Mouse (Mus musculus) embryonic facial prominence, embryonic 13.5 days (tissue): ENCODE measurements at regions not wholly inside any gene's neighbourhood (a gene's known extent, or its start where the extent isn't known, plus 50 kb on each side); places are given as distances from the start of the nearest gene placed in this dataset.
"Not testable (repeated sequence)": the region's sequence is repeated elsewhere in the genome, so short reads cannot be mapped to it uniquely, and the experiment has no call there.

ENCODE experiments used
- ATAC-seq: fragments of 200-750 bp; cut with Nextera tagmentation; 2 replicates; pipeline ENCODE4 v1.8.0; 2017; ENCODE audit warnings: low read depth; ENCODE audit not compliant: insufficient number of reproducible peaks, insufficient read depth, low FRiP score, low TSS enrichment
- H3K27ac ChIP-seq: fragments of 300-500 bp; sonication (generic); 2 replicates; pipeline ENCODE4 v1.5.1; 2015; ENCODE audit warnings: moderate library complexity, mild to moderate bottlenecking, inconsistent platforms
- H3K27me3 ChIP-seq: fragments of 300-500 bp; sonication (generic); 2 replicates; pipeline ENCODE4 v1.6.1; 2015; ENCODE audit warnings: mild to moderate bottlenecking, inconsistent platforms
- H3K36me3 ChIP-seq: fragments of 300-500 bp; sonication (generic); 2 replicates; pipeline ENCODE4 v1.6.1; 2015; ENCODE audit warnings: mild to moderate bottlenecking, inconsistent platforms
- H3K4me1 ChIP-seq: fragments of 300-500 bp; sonication (generic); 2 replicates; pipeline ENCODE4 v1.6.1; 2015; ENCODE audit warnings: inconsistent platforms
- H3K4me2 ChIP-seq: fragments of 300-500 bp; sonication (generic); 2 replicates; pipeline ENCODE4 v1.6.1; 2015; ENCODE audit warnings: moderate library complexity, mild to moderate bottlenecking, inconsistent platforms
- H3K4me3 ChIP-seq: fragments of 300-500 bp; sonication (generic); 2 replicates; pipeline ENCODE4 v1.5.1; 2015; ENCODE audit warnings: mild to moderate bottlenecking, inconsistent platforms
- H3K9ac ChIP-seq: fragments of 300-500 bp; sonication (generic); 2 replicates; pipeline ENCODE4 v1.6.1; 2015; ENCODE audit warnings: mild to moderate bottlenecking, inconsistent platforms
- H3K9me3 ChIP-seq: fragments of 300-500 bp; sonication (generic); 2 replicates; pipeline ENCODE4 v1.6.1; 2016; ENCODE audit warnings: inconsistent platforms
- whole genome bisulfite sequencing: fragments of 180-500 bp; shearing (Covaris S2); methylation state at CpG from one replicate; pipeline ENCODE4 v1.1.7; 2015; ENCODE audit warnings: mixed read lengths; 5-methylcytosine and 5-hydroxymethylcytosine counted together

GRCm38 (mm10) chr2:22024438-22024837, 202.9 kb upstream of the Myo3a start:
- Histone ChIP-seq H3K9ac (no peak overlapping the region), H3K4me1 (no peaks in the 10 kb centered on the region), H3K36me3 (no peaks in the 10 kb centered on the region), H3K9me3 (no peaks in the 10 kb centered on the region), H3K4me3 (no peak overlapping the region), H3K4me2 (no peak overlapping the region), H3K27ac (no peak overlapping the region), H3K27me3 (no peaks in the 10 kb centered on the region)
- 64% methylated on average over 2 of the region's 2 CpGs for WGBS
- ATAC-seq, result no peak

GRCm38 (mm10) chr2:22026794-22027193, 200.5 kb upstream of the Myo3a start:
- no peaks in the 10 kb centered on the region for H3K4me1 ChIP-seq
- no peak for ATAC-seq
- no peak overlapping the region for H3K4me3 ChIP-seq
- 83% methylated on average over 1 of the region's 1 CpGs for WGBS
- H3K4me2 ChIP-seq, result no peak overlapping the region
- H3K27ac ChIP-seq, result no peak overlapping the region
- H3K9ac ChIP-seq, result no peak overlapping the region
- H3K27me3 ChIP-seq, result no peaks in the 10 kb centered on the region
- no peaks in the 10 kb centered on the region for H3K9me3 ChIP-seq
- no peaks in the 10 kb centered on the region for H3K36me3 ChIP-seq

GRCm38 (mm10) chr2:22028569-22028968, 198.7 kb upstream of the Myo3a start:
- ATAC-seq, result no peak
- no peaks in the 10 kb centered on the region for H3K27me3 ChIP-seq
- no peak overlapping the region for H3K4me3 ChIP-seq
- no peaks in the 10 kb centered on the region for H3K36me3 ChIP-seq
- no peaks in the 10 kb centered on the region for H3K4me1 ChIP-seq
- WGBS, result 70% methylated on average over 1 of the region's 1 CpGs
- H3K9ac ChIP-seq, result no peak overlapping the region
- H3K9me3 ChIP-seq, result no peaks in the 10 kb centered on the region
- H3K4me2 ChIP-seq, result no peak overlapping the region
- H3K27ac ChIP-seq, result no peak overlapping the region

- WGBS, result 65% methylated on average over 8 of the region's 8 CpGs
These were observed 198.1 kb upstream of the Myo3a start for GRCm38 (mm10) chr2:22029022-22029803.

GRCm38 (mm10) chr2:22029804-22030194, 197.5 kb upstream of the Myo3a start:
- WGBS, result 86% methylated on average over 5 of the region's 5 CpGs
- no peaks in the 10 kb centered on the region for H3K36me3 ChIP-seq
- H3K27ac ChIP-seq, result no peak overlapping the region
- no peaks in the 10 kb centered on the region for H3K27me3 ChIP-seq
- H3K4me2 ChIP-seq, result no peak overlapping the region
- no peaks in the 10 kb centered on the region for H3K4me1 ChIP-seq
- no peaks in the 10 kb centered on the region for H3K9me3 ChIP-seq
- H3K9ac ChIP-seq, result no peak overlapping the region
- H3K4me3 ChIP-seq, result no peak overlapping the region
- no peak for ATAC-seq

More at GRCm38 (mm10) chr2:22029022-22029803, 198.1 kb upstream of the Myo3a start:
- no peak overlapping the region for H3K4me2 ChIP-seq
- no peak for ATAC-seq
- no peaks in the 10 kb centered on the region for H3K4me1 ChIP-seq
- H3K27ac ChIP-seq, result no peak overlapping the region
- no peaks in the 10 kb centered on the region for H3K27me3 ChIP-seq
- no peak overlapping the region for H3K4me3 ChIP-seq
- H3K9ac ChIP-seq, result no peak overlapping the region
- no peaks in the 10 kb centered on the region for H3K36me3 ChIP-seq
- H3K9me3 ChIP-seq, result no peaks in the 10 kb centered on the region

- ATAC-seq, result no peak
- H3K27me3 ChIP-seq, result no peaks in the 10 kb centered on the region
- H3K4me2 ChIP-seq, result no peak overlapping the region
- 69% methylated on average over 2 of the region's 2 CpGs for WGBS
- no peaks in the 10 kb centered on the region for H3K4me1 ChIP-seq
- H3K9ac ChIP-seq, result no peak overlapping the region
- no peaks in the 10 kb centered on the region for H3K9me3 ChIP-seq
- no peak overlapping the region for H3K4me3 ChIP-seq
- H3K36me3 ChIP-seq, result no peaks in the 10 kb centered on the region
- H3K27ac ChIP-seq, result no peak overlapping the region
These were observed 190.5 kb upstream of the Myo3a start for GRCm38 (mm10) chr2:22036841-22037240.

GRCm38 (mm10) chr2:22038780-22039179, 188.5 kb upstream of the Myo3a start:
- WGBS, result 30% methylated on average over 2 of the region's 2 CpGs

GRCm38 (mm10) chr2:22043937-22044336, 183.4 kb upstream of the Myo3a start:
- not testable (repeated sequence) for H3K27ac ChIP-seq, H3K4me3 ChIP-seq, H3K36me3 ChIP-seq, H3K4me1 ChIP-seq, H3K9ac ChIP-seq, H3K4me2 ChIP-seq, H3K9me3 ChIP-seq, H3K27me3 ChIP-seq, ATAC-seq
- 80% methylated on average over 6 of the region's 6 CpGs for whole genome bisulfite sequencing

More at GRCm38 (mm10) chr2:22038780-22039179, 188.5 kb upstream of the Myo3a start:
- no peak for ATAC-seq
- H3K9ac ChIP-seq, result no peak overlapping the region
- H3K9me3 ChIP-seq, result no peaks in the 10 kb centered on the region
- no peaks in the 10 kb centered on the region for H3K4me1 ChIP-seq
- H3K27me3 ChIP-seq, result no peaks in the 10 kb centered on the region
- no peaks in the 10 kb centered on the region for H3K36me3 ChIP-seq
- H3K4me3 ChIP-seq, result no peak overlapping the region
- H3K4me2 ChIP-seq, result no peak overlapping the region
- H3K27ac ChIP-seq, result no peak overlapping the region

- Histone ChIP-seq H3K4me2 (no peak overlapping the region), H3K9me3 (no peaks in the 10 kb centered on the region), H3K36me3 (no peaks in the 10 kb centered on the region), H3K27me3 (no peaks in the 10 kb centered on the region), H3K27ac (no peak overlapping the region), H3K4me1 (no peaks in the 10 kb centered on the region), H3K4me3 (no peak overlapping the region), H3K9ac (no peak overlapping the region)
- ATAC-seq, result no peak
- 65% methylated on average over 2 of the region's 2 CpGs for WGBS
These were observed 182.4 kb upstream of the Myo3a start for GRCm38 (mm10) chr2:22044949-22045348.

GRCm38 (mm10) chr2:22047465-22047864, 179.8 kb upstream of the Myo3a start:
- WGBS, result 72% methylated on average over 3 of the region's 3 CpGs
- H3K27ac ChIP-seq, result no peak overlapping the region
- H3K4me2 ChIP-seq, result no peak overlapping the region
- no peaks in the 10 kb centered on the region for H3K27me3 ChIP-seq
- H3K4me1 ChIP-seq, result no peaks in the 10 kb centered on the region
- H3K36me3 ChIP-seq, result no peaks in the 10 kb centered on the region
- no peaks in the 10 kb centered on the region for H3K9me3 ChIP-seq
- ATAC-seq, result no peak
- no peak overlapping the region for H3K9ac ChIP-seq
- no peak overlapping the region for H3K4me3 ChIP-seq

- H3K27me3 ChIP-seq, result no peaks in the 10 kb centered on the region
- WGBS, result 88% methylated on average over 5 of the region's 5 CpGs
- no peak overlapping the region for H3K9ac ChIP-seq
- no peak overlapping the region for H3K4me2 ChIP-seq
- H3K4me3 ChIP-seq, result no peak overlapping the region
- H3K27ac ChIP-seq, result no peak overlapping the region
- no peaks in the 10 kb centered on the region for H3K36me3 ChIP-seq
- ATAC-seq, result no peak
- H3K4me1 ChIP-seq, result no peaks in the 10 kb centered on the region
- H3K9me3 ChIP-seq, result no peaks in the 10 kb centered on the region
These were observed 160.8 kb upstream of the Myo3a start for GRCm38 (mm10) chr2:22066535-22066934.

GRCm38 (mm10) chr2:22096848-22097247, 130.5 kb upstream of the Myo3a start:
- Histone ChIP-seq H3K27ac (no peak overlapping the region), H3K4me2 (no peak overlapping the region), H3K36me3 (no peaks in the 10 kb centered on the region), H3K9ac (no peak overlapping the region), H3K4me1 (no peaks in the 10 kb centered on the region), H3K4me3 (no peak overlapping the region), H3K9me3 (no peaks in the 10 kb centered on the region), H3K27me3 (no peaks in the 10 kb centered on the region)
- WGBS, result 89% methylated on average over 2 of the region's 2 CpGs
- no peak for ATAC-seq
